Mouse (Mus musculus): ENCODE measurements around the gene Erbb2. TPM values are rescaled to one million over a fixed set of nuclear protein-coding genes. Genes with fewer than 3 reads are reported as not detected.

The Erbb2 gene
- polyA plus RNA-seq, 1 experiment from 2014 or later = 34.1 TPM

DNA sequence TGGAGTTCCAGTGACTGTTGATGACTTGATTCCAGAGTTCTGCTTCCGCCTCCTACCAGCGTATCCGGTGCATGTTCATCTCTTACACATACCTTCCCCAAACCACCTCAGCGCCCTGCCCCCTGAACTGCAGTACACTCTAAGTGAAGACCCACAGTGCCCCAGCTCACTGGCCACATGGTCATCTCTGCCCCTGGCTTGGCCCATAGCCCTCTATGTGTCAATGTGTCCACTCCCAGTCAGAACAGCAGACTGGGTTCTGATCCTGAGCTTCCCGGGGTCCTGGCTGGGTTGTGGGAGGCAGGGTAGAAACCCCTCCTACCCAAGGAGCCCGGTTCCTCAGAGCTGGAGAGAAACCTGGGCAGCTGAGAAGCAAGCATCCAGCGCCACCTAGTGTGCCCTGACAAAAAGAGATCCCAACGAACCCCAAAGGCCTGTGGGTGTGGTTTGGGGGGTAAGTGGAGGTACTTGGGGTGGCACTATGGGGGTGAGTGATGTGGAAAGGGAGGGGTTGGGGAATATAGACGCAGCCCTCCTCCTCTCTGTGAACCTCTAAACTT, 23.0 kb upstream of the Erbb2 start:
- Histone ChIP-seq H3K36me3 (ENCODE audit: control insufficient read depth, insufficient read depth) (no peaks in the 10 kb centered on the region), H3K4me2 (ENCODE audit: low read depth, low read length) (no peak overlapping the region), H3K27ac (ENCODE audit: low read length) (no peak overlapping the region), H3K9ac (ENCODE audit: low read length) (peak overlapping the region; percentile 8; the same call in 1 of the 2 replicates), H3K4me1 (ENCODE audit: control insufficient read depth, insufficient read depth, low read length) (peaks cover 62% of the 10 kb centered on the region), H3K27me3 (ENCODE audit: control insufficient read depth, insufficient read depth, low read length) (peaks cover 9% of the 10 kb centered on the region; the same call in 1 of the 2 replicates), H3K4me3 (ENCODE audit: low read length) (no peak overlapping the region), H3K9me3 (replicated peaks; ENCODE audit: control insufficient read depth, low read length) (no peaks in the 10 kb centered on the region)
- ATAC-seq (replicated peaks; ENCODE audit: extremely low read depth, insufficient read depth, low FRiP score) = no peak
- WGBS = 26% methylated on average over 9 of the region's 9 CpGs

DNA sequence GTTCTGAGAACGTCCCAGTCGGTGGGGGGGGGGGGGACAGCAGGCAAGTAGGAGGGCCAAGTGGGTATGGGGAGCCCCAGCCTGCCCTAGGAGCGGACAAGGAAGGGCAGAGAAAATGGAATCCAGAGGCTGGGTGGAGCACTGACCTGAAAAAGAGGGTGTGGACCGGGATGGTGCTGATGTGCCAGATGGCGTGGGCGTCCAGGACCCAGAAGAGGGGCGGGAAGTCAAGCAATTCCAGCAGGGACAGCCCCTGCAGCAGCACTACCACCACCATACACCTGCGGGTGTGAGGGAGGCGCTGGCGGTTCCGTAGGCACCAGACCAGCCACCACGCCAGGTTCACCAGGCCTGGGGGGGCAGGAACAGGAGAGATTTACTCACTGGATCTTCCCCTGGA, 22.1 kb upstream of the Erbb2 start:
- no peak overlapping the region; the same call in 1 of the 2 replicates for H3K9ac ChIP-seq (ENCODE audit: low read length)
- no peak overlapping the region for H3K4me3 ChIP-seq (ENCODE audit: low read length)
- 81% methylated on average over 12 of the region's 12 CpGs for WGBS
- no peaks in the 10 kb centered on the region for H3K36me3 ChIP-seq (ENCODE audit: control insufficient read depth, insufficient read depth)
- ATAC-seq (replicated peaks; ENCODE audit: extremely low read depth, insufficient read depth, low FRiP score) = no peak
- H3K4me1 ChIP-seq (ENCODE audit: control insufficient read depth, insufficient read depth, low read length) = peaks cover 63% of the 10 kb centered on the region
- no peak overlapping the region for H3K27ac ChIP-seq (ENCODE audit: low read length)
- no peaks in the 10 kb centered on the region for H3K9me3 ChIP-seq (replicated peaks; ENCODE audit: control insufficient read depth, low read length)
- peaks cover 9% of the 10 kb centered on the region; the same call in 1 of the 2 replicates for H3K27me3 ChIP-seq (ENCODE audit: control insufficient read depth, insufficient read depth, low read length)
- no peak overlapping the region for H3K4me2 ChIP-seq (ENCODE audit: low read depth, low read length)

DNA sequence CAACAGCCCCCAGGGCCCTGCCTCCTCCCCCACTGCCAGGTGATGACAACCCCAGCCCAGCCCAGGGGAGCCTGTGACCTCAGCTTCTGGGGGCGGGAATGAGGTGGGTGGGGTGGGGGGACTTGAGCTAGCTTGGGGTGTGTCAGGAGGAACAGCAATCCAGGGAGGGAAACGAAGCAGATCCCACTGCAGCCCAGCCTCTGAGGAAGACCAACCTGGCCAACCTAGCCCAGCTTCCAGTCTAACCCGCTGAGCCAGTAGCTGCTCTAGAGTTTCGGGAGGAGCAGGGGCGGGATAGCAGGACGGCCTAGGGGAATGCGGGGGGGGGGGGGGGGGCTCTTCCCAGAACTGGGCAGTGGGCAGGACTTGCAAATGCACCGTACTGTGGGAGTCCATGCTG, 20.2 kb upstream of the Erbb2 start:
- H3K9me3 ChIP-seq (replicated peaks; ENCODE audit: control insufficient read depth, low read length) = no peaks in the 10 kb centered on the region
- H3K4me3 ChIP-seq (ENCODE audit: low read length) = no peak overlapping the region
- peaks cover 3% of the 10 kb centered on the region; the same call in 1 of the 2 replicates for H3K27me3 ChIP-seq (ENCODE audit: control insufficient read depth, insufficient read depth, low read length)
- peaks cover 55% of the 10 kb centered on the region for H3K4me1 ChIP-seq (ENCODE audit: control insufficient read depth, insufficient read depth, low read length)
- no peak for ATAC-seq (replicated peaks; ENCODE audit: extremely low read depth, insufficient read depth, low FRiP score)
- 23% methylated on average over 7 of the region's 8 CpGs for WGBS
- peak overlapping the region; percentile 44 for H3K9ac ChIP-seq (ENCODE audit: low read length)
- no peak overlapping the region for H3K4me2 ChIP-seq (ENCODE audit: low read depth, low read length)
- no peaks in the 10 kb centered on the region for H3K36me3 ChIP-seq (ENCODE audit: control insufficient read depth, insufficient read depth)
- peak overlapping the region; percentile 96 for H3K27ac ChIP-seq (ENCODE audit: low read length)

DNA sequence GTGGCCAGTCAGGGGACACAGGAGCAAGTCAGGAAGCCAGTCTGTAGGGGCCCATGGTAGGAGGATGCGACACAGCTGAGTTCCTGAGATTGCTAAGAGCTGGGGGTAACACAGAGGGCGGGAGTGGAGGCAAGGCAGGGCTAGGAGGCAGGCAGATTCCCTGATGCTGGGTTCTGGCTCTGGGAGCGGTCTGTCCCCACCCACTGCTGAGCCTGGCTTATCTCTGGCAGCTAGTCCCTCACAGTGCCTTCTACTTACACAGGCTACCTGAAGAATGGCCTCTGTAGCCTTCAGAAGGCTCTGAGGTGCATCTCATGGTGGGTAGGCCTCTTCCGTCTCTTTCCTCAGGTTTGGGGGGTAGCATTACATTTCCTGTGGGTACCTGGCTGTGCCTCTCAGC, 19.6 kb upstream of the Erbb2 start:
- peak; percentile 34 for ATAC-seq (replicated peaks; ENCODE audit: extremely low read depth, insufficient read depth, low FRiP score)
- H3K9ac ChIP-seq (ENCODE audit: low read length) = peak overlapping the region; percentile 57
- WGBS = 29% methylated on average over 4 of the region's 4 CpGs

DNA sequence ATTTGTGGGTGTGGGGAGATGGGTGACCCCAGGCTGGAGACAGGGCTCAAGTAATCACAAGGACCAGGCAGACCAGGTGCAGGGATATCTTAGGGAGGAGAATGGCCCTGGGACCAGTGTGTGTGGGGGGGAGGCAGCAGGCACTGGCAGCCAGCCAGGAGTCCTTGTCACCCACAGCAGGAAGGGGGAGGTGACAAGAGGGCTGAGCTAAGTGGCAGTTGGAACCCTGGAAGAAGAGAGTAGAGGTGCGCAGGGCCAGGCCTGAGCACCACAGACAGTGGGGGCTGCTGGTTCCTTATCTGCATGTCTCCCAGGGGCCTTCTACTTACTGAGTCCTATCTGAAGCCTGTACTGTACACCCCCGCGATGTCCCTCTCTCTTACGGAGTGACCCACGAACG, 19.0 kb upstream of the Erbb2 start:
- Histone ChIP-seq H3K36me3 (ENCODE audit: control insufficient read depth, insufficient read depth) (no peaks in the 10 kb centered on the region), H3K9me3 (replicated peaks; ENCODE audit: control insufficient read depth, low read length) (no peaks in the 10 kb centered on the region), H3K27ac (ENCODE audit: low read length) (peak overlapping the region; percentile 96), H3K4me3 (ENCODE audit: low read length) (no peak overlapping the region; the same call in 1 of the 2 replicates), H3K9ac (ENCODE audit: low read length) (peak overlapping the region; percentile 57), H3K27me3 (ENCODE audit: control insufficient read depth, insufficient read depth, low read length) (no peaks in the 10 kb centered on the region; the same call in 1 of the 2 replicates), H3K4me1 (ENCODE audit: control insufficient read depth, insufficient read depth, low read length) (peaks cover 49% of the 10 kb centered on the region), H3K4me2 (ENCODE audit: low read depth, low read length) (peak overlapping the region; percentile 43)
- ATAC-seq (replicated peaks; ENCODE audit: extremely low read depth, insufficient read depth, low FRiP score) = peak; percentile 69
- WGBS = 13% methylated on average over 6 of the region's 6 CpGs

More for the DNA sequence above, 19.6 kb upstream of the Erbb2 start:
- no peaks in the 10 kb centered on the region; the same call in 1 of the 2 replicates for H3K27me3 ChIP-seq (ENCODE audit: control insufficient read depth, insufficient read depth, low read length)
- peaks cover 54% of the 10 kb centered on the region for H3K4me1 ChIP-seq (ENCODE audit: control insufficient read depth, insufficient read depth, low read length)
- H3K27ac ChIP-seq (ENCODE audit: low read length) = peak overlapping the region; percentile 96
- H3K9me3 ChIP-seq (replicated peaks; ENCODE audit: control insufficient read depth, low read length) = no peaks in the 10 kb centered on the region
- no peaks in the 10 kb centered on the region for H3K36me3 ChIP-seq (ENCODE audit: control insufficient read depth, insufficient read depth)
- no peak overlapping the region for H3K4me3 ChIP-seq (ENCODE audit: low read length)
- peak overlapping the region; percentile 43; the same call in 1 of the 2 replicates for H3K4me2 ChIP-seq (ENCODE audit: low read depth, low read length)

DNA sequence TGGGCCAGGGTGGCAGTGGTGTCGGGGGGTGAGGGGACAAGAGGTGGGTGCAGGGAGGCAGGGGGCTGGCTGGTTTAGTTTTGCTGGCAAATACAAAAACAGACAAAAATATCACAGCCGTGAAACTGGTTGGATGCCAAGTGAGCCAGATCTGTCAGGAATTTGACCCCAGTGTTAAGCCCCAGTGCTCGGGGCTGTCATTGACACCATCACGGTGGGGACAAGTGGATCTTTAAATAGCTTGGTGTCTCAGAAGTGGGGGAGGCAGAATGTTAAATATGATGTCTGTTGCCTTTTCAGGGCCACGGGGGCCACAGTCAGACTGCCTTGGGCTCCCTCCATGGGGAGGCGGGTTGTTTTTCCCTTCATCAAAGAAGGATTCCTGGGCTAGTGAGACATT, 18.0 kb upstream of the Erbb2 start:
- H3K36me3 ChIP-seq (ENCODE audit: control insufficient read depth, insufficient read depth) = no peaks in the 10 kb centered on the region
- WGBS = 15% methylated on average over 6 of the region's 6 CpGs
- H3K27ac ChIP-seq (ENCODE audit: low read length) = peak overlapping the region; percentile 96
- peak; percentile 63 for ATAC-seq (replicated peaks; ENCODE audit: extremely low read depth, insufficient read depth, low FRiP score)
- peaks cover 46% of the 10 kb centered on the region for H3K4me1 ChIP-seq (ENCODE audit: control insufficient read depth, insufficient read depth, low read length)
- no peaks in the 10 kb centered on the region; the same call in 1 of the 2 replicates for H3K27me3 ChIP-seq (ENCODE audit: control insufficient read depth, insufficient read depth, low read length)
- peak overlapping the region; percentile 43 for H3K4me2 ChIP-seq (ENCODE audit: low read depth, low read length)
- H3K9ac ChIP-seq (ENCODE audit: low read length) = peak overlapping the region; percentile 57
- H3K4me3 ChIP-seq (ENCODE audit: low read length) = no peak overlapping the region
- no peaks in the 10 kb centered on the region for H3K9me3 ChIP-seq (replicated peaks; ENCODE audit: control insufficient read depth, low read length)

DNA sequence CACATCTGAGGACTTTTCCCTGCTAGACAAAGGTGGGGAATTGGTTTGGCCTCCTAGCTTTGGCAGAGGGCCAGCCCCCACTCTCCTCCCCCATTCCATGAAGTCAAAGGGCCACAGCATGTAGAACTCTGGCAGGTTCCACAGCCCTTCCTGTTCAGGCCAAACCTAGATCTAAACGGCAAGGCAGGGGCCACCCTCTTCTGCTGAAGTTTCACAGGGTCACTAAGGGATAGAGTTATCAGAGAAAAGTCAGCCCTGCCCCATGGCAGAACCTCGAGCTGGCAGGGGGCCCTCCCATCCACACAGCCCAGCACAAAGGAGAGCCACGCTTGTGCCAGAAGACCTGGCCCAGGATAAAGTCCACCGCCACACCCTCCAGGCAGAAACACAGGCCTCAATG, 17.2 kb upstream of the Erbb2 start:
- 16% methylated on average over 4 of the region's 4 CpGs for WGBS
- Histone ChIP-seq H3K9me3 (replicated peaks; ENCODE audit: control insufficient read depth, low read length) (no peaks in the 10 kb centered on the region), H3K4me2 (ENCODE audit: low read depth, low read length) (no peak overlapping the region; the same call in 1 of the 2 replicates), H3K4me1 (ENCODE audit: control insufficient read depth, insufficient read depth, low read length) (peaks cover 46% of the 10 kb centered on the region), H3K36me3 (ENCODE audit: control insufficient read depth, insufficient read depth) (no peaks in the 10 kb centered on the region), H3K4me3 (ENCODE audit: low read length) (no peak overlapping the region), H3K27ac (ENCODE audit: low read length) (peak overlapping the region; percentile 96), H3K27me3 (ENCODE audit: control insufficient read depth, insufficient read depth, low read length) (no peaks in the 10 kb centered on the region; the same call in 1 of the 2 replicates), H3K9ac (ENCODE audit: low read length) (peak overlapping the region; percentile 45)
- peak; percentile 42 for ATAC-seq (replicated peaks; ENCODE audit: extremely low read depth, insufficient read depth, low FRiP score)

DNA sequence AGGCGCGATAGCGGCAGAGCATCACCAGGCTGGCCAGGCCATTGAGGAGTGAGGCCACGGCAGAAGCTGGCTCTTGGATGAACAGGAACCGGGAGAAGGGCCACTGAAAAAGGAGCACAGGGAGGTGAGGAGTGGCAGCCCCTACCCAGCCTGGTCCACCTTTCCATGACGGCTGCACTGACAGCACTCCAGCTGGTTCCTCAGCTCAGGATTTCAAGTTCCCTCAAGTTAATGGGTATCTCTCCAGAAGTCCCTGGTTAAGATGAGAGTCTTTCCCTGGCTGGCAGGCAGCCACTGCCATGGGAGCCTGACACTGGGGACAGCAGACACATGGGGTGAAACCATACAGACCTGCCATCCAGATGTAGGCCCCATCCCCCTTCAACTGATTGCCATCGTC, 14.3 kb upstream of the Erbb2 start:
- WGBS = 89% methylated on average over 7 of the region's 7 CpGs

DNA sequence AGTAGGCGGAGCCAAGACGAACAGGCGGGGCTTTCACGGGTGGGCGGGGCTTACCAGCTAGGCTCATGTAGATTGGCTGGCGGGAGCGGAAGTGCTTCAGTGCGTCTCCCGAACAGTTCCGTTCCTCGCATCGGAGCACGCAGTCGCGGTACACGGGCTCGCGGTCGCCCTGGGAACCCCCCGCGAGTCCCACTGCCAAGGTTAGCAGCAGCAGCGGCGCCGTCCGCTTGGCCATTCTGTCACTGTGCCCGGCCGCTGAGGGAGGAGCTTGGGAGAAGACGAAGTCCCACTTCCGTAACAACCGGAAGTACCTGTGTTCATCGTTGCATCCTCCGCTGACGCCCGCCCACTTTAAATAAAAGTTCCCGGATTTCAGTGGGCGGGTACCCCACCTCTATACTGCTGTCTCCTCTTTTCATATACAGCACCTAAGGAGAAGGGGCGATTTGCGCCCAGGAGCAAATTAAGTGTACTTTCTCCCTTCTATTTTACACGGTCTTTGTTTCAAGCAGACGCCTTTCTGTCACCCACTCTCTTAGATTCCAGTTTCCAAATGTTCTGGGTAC, 12.0 kb upstream of the Erbb2 start, which contains the start of gene Pgap3:
Pgap3 (minus strand) TSS at position 330 of the 566 bp plus-strand sequence.
- no peaks in the 10 kb centered on the region for H3K36me3 ChIP-seq (ENCODE audit: control insufficient read depth, insufficient read depth)
- peak; percentile 85 for ATAC-seq (replicated peaks; ENCODE audit: extremely low read depth, insufficient read depth, low FRiP score)
- H3K27me3 ChIP-seq (ENCODE audit: control insufficient read depth, insufficient read depth, low read length) = peaks cover 2% of the 10 kb centered on the region; the same call in 1 of the 2 replicates
- peak within 1 kb of the TSS; percentile 97 for H3K27ac ChIP-seq (ENCODE audit: low read length)
- H3K4me2 ChIP-seq (ENCODE audit: low read depth, low read length) = peak within 1 kb of the TSS; percentile 82
- H3K9me3 ChIP-seq (replicated peaks; ENCODE audit: control insufficient read depth, low read length) = no peaks in the 10 kb centered on the region
- peaks cover 15% of the 10 kb centered on the region for H3K4me1 ChIP-seq (ENCODE audit: control insufficient read depth, insufficient read depth, low read length)
- under 1% methylated on average over 40 of the region's 40 CpGs for WGBS
- peak within 1 kb of the TSS; percentile 84 for H3K4me3 ChIP-seq (ENCODE audit: low read length)
- H3K9ac ChIP-seq (ENCODE audit: low read length) = peak within 1 kb of the TSS; percentile 86

More for the DNA sequence above, 14.3 kb upstream of the Erbb2 start:
- no peaks in the 10 kb centered on the region for H3K36me3 ChIP-seq (ENCODE audit: control insufficient read depth, insufficient read depth)
- H3K27me3 ChIP-seq (ENCODE audit: control insufficient read depth, insufficient read depth, low read length) = no peaks in the 10 kb centered on the region
- H3K9me3 ChIP-seq (replicated peaks; ENCODE audit: control insufficient read depth, low read length) = no peaks in the 10 kb centered on the region
- no peak overlapping the region for H3K9ac ChIP-seq (ENCODE audit: low read length)
- no peak overlapping the region for H3K27ac ChIP-seq (ENCODE audit: low read length)
- H3K4me3 ChIP-seq (ENCODE audit: low read length) = no peak overlapping the region
- H3K4me1 ChIP-seq (ENCODE audit: control insufficient read depth, insufficient read depth, low read length) = peaks cover 36% of the 10 kb centered on the region
- ATAC-seq (replicated peaks; ENCODE audit: extremely low read depth, insufficient read depth, low FRiP score) = no peak
- H3K4me2 ChIP-seq (ENCODE audit: low read depth, low read length) = no peak overlapping the region
